Mouse (Mus musculus) CD4-positive, CD25-positive, alpha-beta regulatory T cell, adult 2 months (primary cell): Measurements from ENCODE around the gene Ecm1.

Experiments
- DNase-seq: peaks from one replicate; pipeline ENCODE4 v3.0.0-alpha.2; 2012; ENCODE audit warnings: low read depth, low spot score

The Ecm1 gene

DNA sequence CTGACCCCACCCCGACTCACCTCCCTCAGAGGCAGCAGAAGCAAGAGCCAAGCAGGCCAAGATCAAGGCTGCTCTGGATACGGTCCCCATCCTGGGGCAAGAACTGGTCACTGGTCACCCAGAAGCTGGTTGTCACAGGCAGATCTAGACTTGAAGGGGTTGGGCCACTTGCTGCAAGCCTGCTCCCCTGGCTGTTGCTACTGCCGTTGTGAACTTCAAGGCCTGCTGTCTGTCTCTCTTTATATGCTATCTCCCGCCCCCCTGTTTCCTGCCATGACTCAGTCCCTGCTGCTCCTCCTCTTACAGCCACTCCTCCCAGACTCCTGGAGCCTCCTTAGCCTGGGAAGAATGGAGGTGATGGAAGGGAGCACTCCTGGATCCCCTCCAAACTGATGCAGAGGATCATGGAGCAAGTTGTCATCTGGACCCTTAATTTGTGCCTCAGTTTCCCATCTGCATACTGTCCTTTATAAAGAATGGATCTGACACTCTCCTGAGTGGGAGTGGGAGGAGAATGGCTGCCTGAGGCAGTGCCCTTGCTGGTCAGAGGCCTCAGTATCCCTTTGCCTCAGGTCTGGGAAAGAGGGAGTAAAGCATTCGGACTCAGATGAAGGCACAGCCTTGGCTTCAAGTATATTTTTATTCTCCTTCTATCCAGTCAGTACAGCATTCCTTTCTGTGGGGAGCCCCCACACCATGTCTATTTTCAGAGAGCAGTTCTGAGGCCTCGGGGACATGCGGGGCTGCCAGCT lies at the start of gene Ecm1:
Gene Ecm1, minus strand, starts transcription at position 217 of the 752 bp plus-strand sequence.
- peak; percentile 80 for DNase-seq

DNA sequence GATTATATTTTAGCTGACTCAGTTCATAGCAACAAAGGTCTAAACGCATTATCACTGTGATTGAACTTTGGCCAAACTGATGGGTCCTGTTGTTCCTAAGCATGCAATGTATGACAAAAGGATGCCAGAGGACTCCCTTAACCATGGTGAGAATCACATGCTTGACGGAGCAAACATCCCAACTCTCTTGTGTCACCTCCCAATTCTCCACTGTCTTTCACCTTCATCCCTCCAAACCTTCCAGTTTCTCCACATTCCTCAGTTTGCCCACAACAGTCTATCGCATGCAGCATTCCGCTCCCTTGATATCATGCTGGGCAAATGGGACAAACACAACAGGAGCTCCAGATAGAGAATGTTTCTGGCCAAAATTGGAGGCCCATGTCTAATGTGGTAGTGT lies 46.1 kb upstream of the Ecm1 start:
- no peak for DNase-seq

DNA sequence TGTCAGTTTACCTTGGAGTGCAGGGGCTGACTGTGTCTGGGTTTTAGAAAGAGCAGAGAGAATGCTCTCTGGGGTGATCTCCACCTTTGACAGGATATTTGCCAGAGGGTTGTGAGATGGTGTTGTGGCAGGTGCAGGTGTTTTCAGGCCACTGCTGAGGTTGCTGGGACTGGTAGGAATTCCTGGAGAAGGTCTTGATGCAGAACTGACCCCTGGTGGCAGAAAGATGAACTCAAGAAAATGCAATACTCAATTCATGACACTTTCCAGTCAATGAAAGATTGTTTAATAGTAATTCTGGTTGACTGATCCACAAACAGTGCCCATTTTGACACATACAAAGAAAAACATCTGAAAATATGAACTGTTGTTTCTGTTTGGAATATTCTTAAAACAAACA lies 32.6 kb upstream of the Ecm1 start:
- DNase-seq: peak; percentile 72

DNA sequence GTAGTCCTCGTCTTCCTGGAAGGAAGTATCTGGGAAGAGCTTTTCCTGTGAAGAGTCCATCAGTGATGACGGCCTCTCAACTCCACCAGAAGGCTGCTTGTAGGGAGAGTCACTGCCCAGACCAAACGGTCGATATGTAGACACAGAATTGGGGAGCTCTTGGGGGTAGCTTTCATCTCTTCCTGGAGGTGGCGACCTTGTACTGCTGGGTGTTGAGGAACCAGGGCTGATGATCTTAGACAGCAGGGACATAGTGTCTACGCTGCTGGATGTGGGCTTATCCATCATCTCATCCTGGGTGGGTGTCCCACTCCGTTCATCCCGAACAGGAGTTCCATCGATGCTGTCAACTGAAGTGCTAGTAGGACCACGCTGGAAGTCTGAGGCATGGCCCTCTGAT lies 26.2 kb upstream of the Ecm1 start:
- DNase-seq: peak; percentile 27

DNA sequence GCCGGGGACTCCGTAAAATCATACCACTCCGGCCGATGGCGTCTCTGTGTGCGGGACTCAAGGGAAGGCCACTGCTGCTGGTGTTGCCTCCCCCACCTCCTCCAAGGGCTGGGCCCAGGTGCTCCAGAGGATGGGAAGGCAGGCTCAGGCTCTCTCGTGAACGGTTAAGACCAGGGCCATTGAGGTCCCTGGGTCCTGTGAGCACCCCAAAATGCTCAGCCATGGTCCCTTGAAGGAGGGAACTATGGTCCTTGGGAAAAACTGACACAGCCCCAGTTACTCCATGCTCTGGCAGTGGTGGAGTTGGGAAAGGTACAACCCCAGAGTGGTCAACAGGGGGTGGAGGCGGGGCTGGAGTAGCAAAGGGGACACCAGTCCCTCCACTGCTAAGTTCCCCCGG lies 24.4 kb upstream of the Ecm1 start:
- DNase-seq: no peak

DNA sequence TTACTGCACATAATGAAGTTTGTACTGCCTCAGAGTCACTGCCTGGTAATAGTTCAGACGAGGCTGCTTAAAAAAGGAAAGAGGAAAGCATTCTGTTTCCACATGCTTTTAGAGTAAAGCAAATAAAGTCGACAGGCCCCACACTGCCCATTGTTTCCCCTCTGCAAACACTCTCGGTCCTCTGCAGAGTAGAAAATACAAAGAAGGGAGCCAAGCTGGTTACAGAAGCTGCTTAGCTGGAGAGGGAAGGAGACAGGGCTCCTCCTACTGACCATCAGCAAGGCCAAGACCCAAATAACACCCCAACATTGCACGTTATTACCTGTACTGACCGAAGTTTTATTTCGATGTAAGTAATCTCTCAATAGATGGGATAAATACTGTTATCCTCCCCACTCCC lies 23.6 kb upstream of the Ecm1 start:
- DNase-seq: no peak

DNA sequence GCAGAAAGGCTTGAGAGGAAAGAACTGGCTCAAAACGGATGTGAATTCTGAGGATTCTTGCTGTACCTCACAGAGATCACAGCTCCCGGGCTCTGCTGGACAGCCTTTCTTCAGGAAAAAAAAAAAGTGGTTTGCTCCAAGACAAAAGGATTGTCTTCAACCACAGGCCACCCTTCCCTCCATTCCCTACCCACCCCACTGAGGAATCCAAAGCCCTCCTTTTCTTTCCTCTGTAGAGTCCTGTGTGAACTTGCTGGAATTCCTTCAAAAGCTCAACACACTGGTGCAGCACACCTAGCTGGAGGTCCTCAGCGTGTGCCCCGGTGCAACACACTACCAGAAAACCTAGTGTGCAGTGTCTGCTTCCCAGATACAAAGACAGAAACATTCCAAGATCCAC lies 22.4 kb upstream of the Ecm1 start:
- no peak for DNase-seq

DNA sequence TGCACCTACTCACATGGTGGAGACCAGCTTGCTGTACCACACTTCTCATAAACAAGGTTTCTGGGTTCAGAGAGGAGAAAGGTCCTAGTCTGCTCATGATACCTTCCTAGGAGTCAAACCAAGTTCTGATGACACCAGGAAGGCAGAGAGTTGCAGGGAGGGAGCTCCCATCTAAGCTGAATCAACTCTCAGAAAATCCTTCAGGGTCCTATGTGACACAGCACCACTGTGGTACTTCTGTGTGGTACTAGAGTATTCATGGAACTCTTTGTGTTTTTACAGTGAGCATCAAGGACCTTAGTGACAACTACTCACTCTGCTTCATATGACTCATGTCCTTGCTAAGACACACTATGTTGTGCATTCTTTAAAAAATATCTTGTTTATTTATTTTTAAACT lies 21.3 kb upstream of the Ecm1 start:
- no peak for DNase-seq

DNA sequence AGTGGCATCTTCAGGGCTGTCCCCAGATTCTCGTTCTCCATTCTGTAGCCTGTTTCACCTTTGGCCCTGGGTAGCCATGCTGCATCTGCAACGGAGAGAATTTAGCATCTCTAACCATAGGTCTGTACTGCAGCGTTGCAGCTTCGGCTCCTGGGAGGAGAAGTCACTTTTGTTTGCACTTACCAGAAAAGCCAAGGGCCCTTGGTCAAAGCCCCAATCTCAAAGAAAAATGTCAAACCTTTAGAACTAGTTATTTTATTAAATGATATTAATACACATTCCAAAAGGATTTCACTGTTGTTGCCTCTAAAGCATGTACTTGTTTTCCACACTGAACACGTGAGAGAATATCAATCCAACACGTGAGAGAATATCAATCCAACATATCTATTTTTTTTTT lies 20.7 kb upstream of the Ecm1 start, which contains the start of gene Tars2:
Gene Tars2, minus strand, starts transcription at position 101 of the 400 bp plus-strand sequence.
- DNase-seq: no peak

DNA sequence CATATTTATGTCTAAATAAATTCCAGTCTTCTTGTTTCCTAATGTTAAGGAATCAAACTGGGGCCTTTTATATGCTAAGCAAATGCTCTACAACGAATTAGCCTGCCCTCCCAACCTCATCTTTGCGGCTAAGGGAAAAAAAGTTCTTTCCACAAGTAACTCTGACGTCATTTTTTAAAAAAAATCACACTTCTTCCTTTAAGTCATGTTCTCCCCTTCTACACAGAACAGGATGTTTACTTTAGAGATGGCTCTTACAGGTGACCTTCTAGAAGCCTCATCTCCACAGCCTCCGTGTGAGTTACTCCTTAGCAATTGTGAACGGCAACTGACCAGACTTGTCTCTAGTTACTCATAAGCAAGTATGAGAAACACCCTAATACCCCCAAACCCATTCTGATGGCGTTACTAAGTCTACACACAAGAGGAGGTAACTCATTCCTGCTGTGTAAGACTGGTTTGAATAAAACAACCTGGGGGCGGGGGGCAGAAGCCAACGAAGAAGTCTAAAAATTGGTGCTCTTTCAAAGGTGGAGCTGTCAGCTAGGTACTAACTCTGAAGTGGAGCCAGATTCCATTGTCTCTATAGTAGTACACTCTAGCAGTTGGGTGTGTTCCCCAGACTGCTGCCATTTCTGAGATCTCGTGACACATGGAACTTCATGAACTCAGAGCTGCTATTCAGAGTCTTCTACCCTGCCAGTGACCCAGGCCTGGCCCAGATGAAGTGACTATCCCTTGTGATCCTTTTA lies 19.3 kb upstream of the Ecm1 start:
- DNase-seq: peak; percentile 80

DNA sequence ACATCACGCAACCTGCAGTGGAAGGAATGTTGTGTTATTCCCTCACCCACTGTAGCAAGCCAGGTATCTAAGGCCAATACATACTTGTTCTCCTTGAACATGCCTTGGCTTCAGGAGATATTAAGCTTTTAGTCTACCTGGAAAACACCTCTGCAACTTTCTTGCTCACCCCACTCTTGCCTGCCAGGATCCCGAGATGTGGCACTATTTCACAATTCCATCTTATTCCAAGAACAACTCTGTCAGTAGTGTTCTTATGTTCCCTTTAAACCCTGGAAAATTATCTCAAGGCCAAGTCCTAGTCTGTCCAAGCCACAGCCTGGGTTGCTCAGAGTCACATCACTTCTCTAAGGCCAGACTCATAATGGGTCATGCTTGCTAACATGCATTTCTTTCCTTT lies 17.4 kb upstream of the Ecm1 start:
- no peak for DNase-seq

DNA sequence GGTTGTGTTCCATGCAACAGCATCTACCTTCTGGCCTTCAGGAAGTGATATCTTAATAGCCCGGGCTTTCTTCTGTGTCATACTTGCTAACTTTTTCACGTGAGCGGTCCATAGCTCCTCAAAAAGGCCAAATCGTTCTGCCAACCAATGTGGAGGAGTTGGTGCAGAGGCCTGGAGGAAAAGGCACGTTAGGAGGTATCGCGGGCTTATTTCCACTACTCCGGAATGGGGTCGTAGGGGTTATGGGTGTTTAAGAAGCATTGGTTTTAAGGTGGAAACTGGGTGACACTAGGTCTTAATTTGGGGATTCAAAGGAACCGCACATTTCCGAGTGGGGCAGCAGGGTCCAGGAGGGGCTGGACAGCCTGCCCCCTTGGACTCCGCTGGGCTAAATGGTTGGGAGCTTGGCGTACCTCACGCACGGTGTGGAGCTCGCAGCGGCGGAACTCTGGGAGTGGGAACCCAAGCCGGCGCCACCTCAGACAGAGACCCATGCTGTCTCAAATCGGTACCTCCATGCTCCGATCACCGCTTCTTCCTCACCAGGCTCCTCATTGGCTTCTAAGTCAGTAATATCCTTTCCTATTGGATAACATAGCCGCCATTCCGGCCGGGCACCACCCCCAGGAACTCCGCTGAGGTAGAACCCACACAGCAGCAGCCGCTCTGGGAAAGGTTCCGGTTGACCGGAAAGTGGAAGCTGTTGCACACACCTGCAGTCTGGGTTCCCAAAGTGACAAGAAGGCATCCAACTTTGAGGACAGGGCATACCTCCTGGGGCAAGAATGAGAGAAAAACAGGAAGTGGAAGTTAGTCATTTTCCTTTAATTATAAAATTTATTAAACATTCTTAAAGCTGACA lies 15.2 kb upstream of the Ecm1 start:
- DNase-seq: peak; percentile 92

DNA sequence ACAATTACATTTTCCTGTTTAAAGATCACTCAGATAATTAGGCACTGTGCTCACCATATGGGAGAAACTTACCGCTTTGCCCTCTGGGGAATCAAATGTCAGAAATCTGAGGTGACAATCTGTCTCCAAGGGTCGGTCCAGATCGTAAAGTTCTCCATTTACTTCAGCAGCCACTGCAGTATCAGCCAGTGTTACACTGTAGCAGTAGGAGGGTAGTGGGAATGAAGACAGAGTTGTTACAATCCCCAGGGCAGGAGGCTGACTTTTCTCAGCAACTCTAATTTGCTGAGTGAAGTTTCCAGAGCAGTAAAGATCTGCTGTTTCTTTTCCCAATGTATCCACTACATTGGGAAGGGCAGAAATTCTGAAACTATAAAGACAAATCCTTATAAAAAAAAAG lies 13.6 kb upstream of the Ecm1 start:
- DNase-seq: no peak

DNA sequence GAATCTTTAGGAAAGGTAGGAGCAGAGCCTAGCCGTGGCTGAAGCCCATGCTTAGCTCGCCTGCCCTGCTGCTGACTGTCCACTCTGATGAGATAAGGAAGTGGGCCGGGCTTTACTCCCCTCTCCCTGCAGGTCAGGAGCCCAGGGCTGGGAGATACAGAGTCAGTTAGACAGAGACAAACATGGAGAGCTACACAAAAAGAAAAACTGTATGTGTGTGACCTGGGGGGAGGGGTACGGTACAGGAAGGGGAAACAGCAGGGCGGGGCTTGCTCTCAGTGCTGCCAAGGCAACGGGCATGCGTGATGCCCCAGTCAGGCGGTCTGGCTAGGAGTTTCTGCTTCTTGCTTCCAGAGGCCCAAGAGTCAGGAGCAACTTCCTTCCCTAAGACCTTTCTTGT lies 1.0 kb upstream of the Ecm1 start:
- peak; percentile 79 for DNase-seq

DNA sequence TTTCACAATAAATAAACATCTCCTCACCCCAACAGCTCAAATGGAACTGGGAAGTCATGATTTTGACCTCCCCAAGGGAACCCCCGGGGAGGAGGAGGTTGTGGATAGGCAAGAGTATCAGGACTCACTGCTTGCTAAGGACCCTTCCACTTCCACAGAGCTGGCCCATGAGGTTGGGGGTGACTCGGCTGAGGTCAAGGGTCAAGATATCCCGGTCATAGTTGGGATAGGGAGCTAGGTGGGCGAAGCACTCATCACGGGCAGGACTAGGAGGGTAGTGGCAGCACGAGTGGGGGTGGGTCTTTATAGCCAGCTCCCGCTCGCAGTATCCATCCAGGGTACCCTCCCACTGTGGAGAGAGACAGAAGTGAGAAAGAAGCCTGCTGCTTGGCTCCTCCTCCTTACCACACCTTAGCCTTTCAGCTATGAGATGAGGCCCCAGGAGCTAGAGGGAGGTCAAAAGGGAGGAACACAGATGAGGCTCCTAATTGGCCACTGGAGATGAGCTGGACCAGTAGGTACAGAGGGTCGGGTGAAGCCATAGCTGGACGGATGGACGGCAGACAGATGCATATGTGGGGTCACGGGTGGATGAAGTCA lies 4.2 kb downstream of the Ecm1 start:
- DNase-seq: no peak

DNA sequence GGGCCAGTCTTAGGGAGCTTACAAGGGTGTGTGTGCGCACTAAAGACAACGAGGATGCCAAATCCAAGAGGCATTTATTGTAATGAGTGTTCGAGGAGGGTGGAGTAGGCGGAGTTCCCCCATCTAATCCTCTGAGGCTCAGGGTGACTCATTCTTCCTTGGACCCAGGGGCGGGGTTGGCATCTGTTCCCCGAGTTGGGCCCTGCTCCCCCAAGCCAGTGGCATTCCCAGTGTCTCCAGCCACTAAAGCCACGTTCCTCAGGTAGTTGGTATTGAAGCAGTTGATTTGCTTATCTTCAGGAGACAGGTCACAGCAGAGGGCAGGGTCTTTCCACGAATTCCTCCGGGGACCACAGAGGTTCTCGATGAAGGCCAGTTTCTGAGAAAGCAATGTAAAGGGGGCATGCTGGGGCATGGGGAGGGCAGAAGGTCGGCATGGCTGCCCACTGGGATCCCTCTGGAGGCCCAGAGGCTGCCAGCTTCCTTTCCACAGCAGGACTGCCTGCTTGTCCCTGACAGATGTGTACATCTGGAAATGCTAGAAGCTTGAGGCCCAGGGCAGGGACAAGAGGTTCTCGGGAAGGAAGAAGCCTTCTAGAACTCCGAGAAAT lies 5.2 kb downstream of the Ecm1 start:
- DNase-seq: no peak

DNA sequence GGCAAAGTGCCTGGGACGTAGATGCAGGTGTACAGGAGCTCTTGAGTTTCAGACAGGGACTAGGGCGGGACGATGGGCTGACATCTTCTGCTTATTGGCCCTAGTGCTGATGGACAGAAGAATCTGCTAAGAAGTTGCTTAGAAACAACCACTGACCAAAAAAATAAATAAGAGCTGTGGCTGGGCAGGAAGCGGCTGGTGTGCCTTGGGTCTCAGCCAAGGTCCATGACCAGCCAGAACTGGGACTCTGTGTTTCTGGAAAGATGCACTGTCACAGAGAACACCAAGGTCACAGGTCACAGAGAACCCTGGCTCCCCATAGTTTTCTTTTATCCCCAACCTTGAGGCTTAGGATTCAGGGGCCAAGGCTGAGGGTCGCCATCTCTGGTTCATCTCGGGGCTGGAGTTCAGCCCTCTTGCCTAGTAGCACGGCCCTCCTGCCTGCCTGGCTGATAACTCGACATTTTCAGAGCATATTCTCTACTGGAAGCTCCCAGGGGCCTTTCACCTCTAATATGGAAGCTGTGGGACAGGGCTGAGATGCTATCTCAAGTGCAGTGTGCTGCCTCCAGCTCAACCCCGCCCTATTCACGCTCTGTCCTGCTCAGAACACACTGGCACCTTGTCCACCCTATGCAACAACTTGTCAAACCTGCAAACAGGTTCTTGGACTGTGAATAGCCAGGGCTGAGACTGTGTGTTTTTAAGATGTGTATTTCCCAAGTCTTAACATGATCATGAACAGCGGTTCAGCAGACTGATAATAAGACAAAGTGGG lies 6.4 kb downstream of the Ecm1 start:
- no peak for DNase-seq

DNA sequence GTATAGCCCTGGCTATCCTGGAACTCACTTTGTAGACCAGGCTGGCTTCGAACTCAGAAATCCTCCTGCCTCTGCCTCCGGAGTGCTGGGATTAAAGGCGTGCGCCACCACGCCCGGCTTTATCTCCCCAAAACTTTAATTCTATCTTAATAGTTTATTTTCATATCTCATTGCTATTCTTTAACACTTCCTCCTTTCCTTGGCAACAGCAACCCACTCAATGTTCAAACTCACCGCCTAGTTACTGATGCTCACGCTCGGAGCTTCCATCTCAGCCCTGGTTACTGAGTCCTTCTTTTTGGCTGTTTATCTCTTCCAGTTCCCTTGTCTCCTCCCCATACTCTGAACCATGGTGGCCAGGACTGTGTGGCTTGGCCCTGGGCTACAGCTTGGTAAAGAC lies 7.1 kb downstream of the Ecm1 start:
- no peak for DNase-seq

DNA sequence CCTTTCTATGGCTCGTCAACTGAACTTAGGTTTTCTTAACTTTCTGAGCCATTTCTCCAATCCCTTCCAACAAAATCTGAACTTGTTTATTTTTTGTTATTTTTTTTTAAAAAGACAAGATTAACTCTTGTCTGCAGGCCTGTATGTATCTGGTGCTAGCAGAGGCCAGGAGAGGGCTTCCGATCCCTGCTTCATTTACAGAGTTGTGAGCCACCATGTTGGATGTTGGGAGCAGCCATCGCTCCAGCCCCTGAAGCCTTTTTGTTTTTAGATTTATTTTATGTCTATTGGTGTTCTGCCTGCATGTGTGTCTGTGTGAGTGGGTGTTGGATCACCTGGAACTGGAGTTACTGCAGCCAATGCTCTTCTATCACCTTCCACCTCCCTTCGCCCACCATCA lies 7.6 kb downstream of the Ecm1 start:
- DNase-seq: no peak

DNA sequence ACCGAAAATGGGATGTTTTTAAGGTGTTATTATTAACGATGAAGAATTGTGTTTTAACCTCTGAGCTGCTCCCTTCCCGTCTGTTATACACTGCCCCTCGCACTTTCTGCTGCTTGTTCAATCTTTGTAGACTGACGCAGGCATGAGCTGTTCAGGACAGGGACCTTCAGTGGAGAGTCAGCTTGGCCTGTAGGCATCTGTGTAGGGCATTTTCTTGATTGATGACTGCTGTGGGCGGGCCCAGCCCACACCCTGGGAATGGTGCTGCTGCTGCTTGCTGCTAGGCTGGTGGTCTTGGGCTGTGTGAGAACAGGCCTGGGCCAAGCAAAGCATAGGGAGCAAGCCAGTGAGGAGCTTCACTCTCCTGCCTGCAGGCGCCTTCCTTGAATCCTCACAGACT lies 8.9 kb downstream of the Ecm1 start:
- no peak for DNase-seq

DNA sequence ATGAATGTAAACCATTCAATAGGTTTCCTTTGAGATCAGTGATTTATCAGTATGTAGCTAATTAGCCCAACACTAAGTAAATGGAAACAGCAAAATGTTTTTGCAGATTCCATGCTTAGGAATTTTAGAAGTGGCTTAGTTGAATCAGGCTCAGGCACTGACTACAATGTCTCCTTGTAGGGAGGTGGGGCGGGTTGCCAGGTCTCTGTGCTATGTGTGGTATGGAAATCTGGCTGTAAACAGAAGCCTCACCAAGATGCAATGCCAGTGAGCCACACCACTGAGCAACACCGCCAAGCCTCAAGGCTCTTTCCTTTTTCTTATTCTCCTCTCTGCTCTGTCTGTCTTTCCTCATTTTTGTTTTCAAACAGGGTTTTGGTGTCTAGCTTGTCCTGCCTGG lies 10.5 kb downstream of the Ecm1 start:
- no peak for DNase-seq
